Mouse (Mus musculus) CH12.LX (cell line): ENCODE measurements around the gene Gm8764. TPM values are rescaled to one million over a fixed set of nuclear protein-coding genes. Genes with fewer than 3 reads are reported as not detected.

ENCODE experiments used
- DNase-seq: peaks from one replicate; pipeline ENCODE4 v3.0.0-alpha.2; 2013; ENCODE audit errors: extremely low read depth
- H3K27ac ChIP-seq: 2 replicates; pipeline ENCODE4 v1.5.1; 2012; ENCODE audit warnings: low read depth, mild to moderate bottlenecking, control low read depth, moderate library complexity; ENCODE audit not compliant: insufficient read depth
- H3K27me3 ChIP-seq: replicated peaks from 2 replicates; pipeline ENCODE3; 2012; ENCODE audit warnings: inconsistent platforms
- H3K36me3 ChIP-seq, 2 experiments: replicated peaks in 1 of 2; 2 replicates each; pipeline versions ENCODE3 to v1.6.1; 2012; ENCODE audit warnings: inconsistent platforms in 1 of 2, low read length in 1 of 2, mild to moderate bottlenecking in 1 of 2, mixed read lengths in 1 of 2, moderate library complexity in 1 of 2; ENCODE audit not compliant: control insufficient read depth in 1 of 2, insufficient read depth in 1 of 2
- H3K4me1 ChIP-seq, 2 experiments: 2 replicates each; pipeline ENCODE4 v1.6.1; 2012; ENCODE audit warnings: inconsistent platforms in 1 of 2, moderate library complexity in 1 of 2; ENCODE audit not compliant: insufficient read depth in 2 of 2, control insufficient read depth in 1 of 2
- H3K4me2 ChIP-seq: 2 replicates; pipeline ENCODE4 v1.6.1; 2012; ENCODE audit warnings: low read depth, mild to moderate bottlenecking, control low read depth; ENCODE audit not compliant: poor library complexity, insufficient read depth, severe bottlenecking
- H3K4me3 ChIP-seq, 3 experiments: fragments of 150-350 bp in 1 of 3; sonication (generic) in 1 of 3; replicated peaks in 1 of 3; 2 replicates each; pipeline versions ENCODE3 to v1.5.1; 2011 to 2012; ENCODE audit warnings: low read depth in 2 of 3, low read length in 2 of 3, mild to moderate bottlenecking in 2 of 3, moderate library complexity in 2 of 3, control low read depth in 1 of 3, improper control_type of control experiment in 1 of 3, inconsistent platforms in 1 of 3, mixed read lengths in 1 of 3; ENCODE audit not compliant: poor library complexity in 1 of 3
- H3K79me2 ChIP-seq: replicated peaks from 2 replicates; pipeline ENCODE4 v1.6.1; 2012; ENCODE audit warnings: mild to moderate bottlenecking, moderate library complexity; ENCODE audit not compliant: control insufficient read depth, poor library complexity, insufficient read depth, severe bottlenecking; ENCODE audit errors: extremely low read depth
- H3K9ac ChIP-seq: 2 replicates; pipeline ENCODE4 v1.6.1; 2012; ENCODE audit warnings: low read depth, mild to moderate bottlenecking, control low read depth, moderate library complexity; ENCODE audit not compliant: insufficient read depth
- H3K9me3 ChIP-seq: replicated peaks from 2 replicates; pipeline ENCODE3; 2012; ENCODE audit warnings: low read length, inconsistent platforms, mixed read lengths
- CHD2 ChIP-seq: IDR thresholded peaks from 2 replicates; pipeline ENCODE4 v1.6.1; 2011; ENCODE audit warnings: low read length, improper control_type of control experiment
- CTCF ChIP-seq, 2 experiments: IDR thresholded peaks in 1 of 2; conservative IDR thresholded peaks in 1 of 2; 2 replicates each; pipeline ENCODE4 v1.5.1; 2011 to 2012; ENCODE audit warnings: low read depth in 2 of 2, low read length in 2 of 2, improper control_type of control experiment in 1 of 2, inconsistent platforms in 1 of 2, mild to moderate bottlenecking in 1 of 2, moderate library complexity in 1 of 2
- EP300 ChIP-seq: IDR thresholded peaks from 2 replicates; pipeline ENCODE4 v1.6.1; 2011; ENCODE audit warnings: low read length, improper control_type of control experiment
- ETS1 ChIP-seq: conservative IDR thresholded peaks from 2 replicates; pipeline ENCODE4 v1.6.1; 2012; ENCODE audit warnings: low read depth, mild to moderate bottlenecking, inconsistent platforms, low read length, improper control_type of control experiment, moderate library complexity
- HCFC1 ChIP-seq: IDR thresholded peaks from 2 replicates; pipeline ENCODE4 v1.6.1; 2012; ENCODE audit warnings: low read depth, mild to moderate bottlenecking, inconsistent platforms, low read length, improper control_type of control experiment
- IRF4 ChIP-seq: IDR thresholded peaks from 2 replicates; pipeline ENCODE4 v1.6.1; 2014; ENCODE audit warnings: low read depth, mild to moderate bottlenecking, inconsistent platforms, low read length, improper control_type of control experiment
- JUND ChIP-seq: conservative IDR thresholded peaks from 2 replicates; pipeline ENCODE4 v1.6.1; 2011; ENCODE audit warnings: low read depth, low read length, improper control_type of control experiment
- KAT2A ChIP-seq: IDR thresholded peaks from 2 replicates; pipeline ENCODE4 v1.6.1; 2012; ENCODE audit warnings: low read length, improper control_type of control experiment, inconsistent platforms; ENCODE audit not compliant: insufficient replicate concordance
- MEF2A ChIP-seq: IDR thresholded peaks from 2 replicates; pipeline ENCODE4 v1.6.1; 2014; ENCODE audit warnings: low read depth, mild to moderate bottlenecking, inconsistent platforms, low read length, improper control_type of control experiment, borderline replicate concordance
- PAX5 ChIP-seq: IDR thresholded peaks from 2 replicates; pipeline ENCODE4 v1.6.1; 2012; ENCODE audit warnings: low read length, inconsistent platforms, mixed read lengths
- RAD21 ChIP-seq: IDR thresholded peaks from 2 replicates; pipeline ENCODE4 v1.6.1; 2011; ENCODE audit warnings: low read depth, mild to moderate bottlenecking, low read length, improper control_type of control experiment, moderate library complexity
- RCOR1 ChIP-seq: conservative IDR thresholded peaks from 2 replicates; pipeline ENCODE4 v1.6.1; 2012; ENCODE audit warnings: low read depth, mild to moderate bottlenecking, inconsistent platforms, low read length, improper control_type of control experiment
- SMC3 ChIP-seq: IDR thresholded peaks from 2 replicates; pipeline ENCODE4 v1.6.1; 2011; ENCODE audit warnings: low read depth, low read length, improper control_type of control experiment
- UBTF ChIP-seq: IDR thresholded peaks from 2 replicates; pipeline ENCODE4 v1.6.1; 2012; ENCODE audit warnings: low read depth, mild to moderate bottlenecking, inconsistent platforms, low read length, improper control_type of control experiment, moderate library complexity
- USF1 ChIP-seq: IDR thresholded peaks from 2 replicates; pipeline ENCODE4 v1.6.1; 2014; ENCODE audit warnings: low read depth, mild to moderate bottlenecking, inconsistent platforms, low read length, improper control_type of control experiment
- ZC3H11A ChIP-seq: IDR thresholded peaks from 2 replicates; pipeline ENCODE4 v1.6.1; 2012; ENCODE audit warnings: low read depth, mild to moderate bottlenecking, inconsistent platforms, low read length, improper control_type of control experiment
- ZKSCAN1 ChIP-seq: IDR thresholded peaks from 2 replicates; pipeline ENCODE4 v1.6.1; 2012; ENCODE audit warnings: low read depth, inconsistent platforms, low read length, improper control_type of control experiment, borderline replicate concordance
- dilution Hi-C: fragments of 300-500 bp; cut with MboI; formaldehyde crosslinking; loops from 2 replicates; pipeline ENCODE4 v1.14.3; 2020; ENCODE audit warnings: low sequenced_read_pairs; ENCODE audit not compliant: extremely low pct_unique_long_range_greater_than_20kb, extremely low pct_ligation_motif_present
- in situ Hi-C: fragments of 300-500 bp; cut with MboI; formaldehyde crosslinking; loops from 3 replicates; pipeline ENCODE4 v1.14.3; 2019; ENCODE audit warnings: low sequenced_read_pairs, low pct_ligation_motif_present, low pct_unique_long_range_greater_than_20kb, mixed read lengths
- polyA plus RNA-seq: library from polyadenylated mRNA; unstranded; fragments of >175 nt; gene quantifications from 2 replicates; pipeline ENCODE4 v1.2.1, GENCODE M21; 2012; ENCODE audit warnings: low read depth; ENCODE audit not compliant: insufficient read length
- total RNA-seq, 2 experiments: library from RNA; depleted of rRNA; stranded (reverse); fragments of 300-350 nt in 1 of 2; fragments of >200 nt in 1 of 2; gene quantifications; 2 replicates each; pipeline ENCODE4 v1.2.3; 2012 to 2014

The Gm8764 gene
- total and polyA plus RNA-seq, 3 experiments, result not detected

DNA sequence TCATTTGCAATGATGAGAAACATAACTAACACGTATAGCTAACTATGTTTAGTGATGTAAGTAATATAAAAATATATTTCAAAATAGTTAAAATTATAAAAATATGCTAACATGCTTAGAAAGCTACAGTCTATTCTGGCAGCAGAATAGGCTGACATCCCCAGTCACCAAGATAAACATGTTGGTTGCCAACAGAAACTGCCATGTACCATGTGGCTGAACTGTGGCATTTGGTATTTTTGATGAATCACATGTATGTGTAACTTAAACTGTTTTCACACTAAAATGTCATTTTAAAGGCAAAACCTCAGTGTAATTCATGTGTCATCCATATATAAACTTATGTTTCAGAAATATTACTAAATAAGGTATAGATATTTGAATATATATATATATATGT lies 49.8 kb downstream of the Gm8764 start:
- no peaks in the 10 kb centered on the region for H3K4me1 ChIP-seq
- in situ Hi-C loops, result no loop called here
- dilution Hi-C loops, result no loop called here
- no peak for DNase-seq
- no peak overlapping the region for H3K9ac ChIP-seq
- H3K79me2 ChIP-seq, result no peaks in the 10 kb centered on the region
- H3K4me3 ChIP-seq, result no peak overlapping the region
- H3K9me3 ChIP-seq, result peaks cover 37% of the 10 kb centered on the region
- H3K36me3 ChIP-seq, result no peaks in the 10 kb centered on the region
- H3K27ac ChIP-seq, result no peak overlapping the region
- H3K27me3 ChIP-seq, result no peaks in the 10 kb centered on the region
- H3K4me2 ChIP-seq, result no peak overlapping the region
- TF ChIP-seq ZKSCAN1 (no peak), USF1 (no peak), MEF2A (no peak), RCOR1 (no peak), IRF4 (no peak), HCFC1 (no peak), JUND (no peak), RAD21 (no peak), ZC3H11A (no peak), PAX5 (no peak), UBTF (no peak)

DNA sequence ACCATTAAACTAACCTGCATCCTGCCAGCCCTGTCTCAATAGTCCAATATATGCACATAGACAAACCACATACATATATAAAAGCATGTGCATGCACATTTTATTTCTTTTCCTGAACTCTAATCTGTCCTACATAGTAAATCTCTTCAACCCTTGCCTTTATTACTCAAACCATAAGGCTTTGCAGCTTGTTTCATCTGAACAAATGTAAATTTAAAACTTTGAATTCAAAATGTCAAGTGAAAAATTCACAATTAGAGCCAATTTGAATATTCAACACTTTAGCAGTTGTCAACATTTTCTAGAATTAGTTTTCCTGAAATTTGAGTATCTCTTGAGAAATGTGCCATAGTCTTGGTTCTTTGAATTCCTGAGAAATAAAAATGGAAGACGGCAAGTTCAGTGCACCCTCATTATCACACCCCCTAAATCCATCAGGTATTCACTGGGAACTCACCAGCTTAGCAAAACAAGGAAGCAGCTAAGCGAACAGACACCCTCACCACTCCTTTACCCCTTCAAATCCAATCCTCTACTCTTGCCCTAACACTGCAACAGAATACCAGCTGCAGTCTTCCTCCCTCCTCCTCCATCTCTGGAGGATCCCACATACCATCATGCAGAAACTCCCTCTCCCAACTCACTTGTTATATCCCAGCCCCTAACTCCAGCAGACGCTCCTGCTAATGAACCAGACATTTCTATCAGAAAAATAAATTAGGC lies 50.6 kb downstream of the Gm8764 start:
- no peak overlapping the region for H3K9ac ChIP-seq
- H3K4me1 ChIP-seq, result no peaks in the 10 kb centered on the region
- no peak overlapping the region for H3K27ac ChIP-seq
- no peak for DNase-seq
- no peak overlapping the region for H3K4me2 ChIP-seq
- no peaks in the 10 kb centered on the region for H3K36me3 ChIP-seq
- in situ Hi-C loops (no loop called here), dilution Hi-C loops (no loop called here)
- no peak overlapping the region for H3K4me3 ChIP-seq
- no peaks in the 10 kb centered on the region for H3K27me3 ChIP-seq
- H3K9me3 ChIP-seq, result peaks cover 40% of the 10 kb centered on the region
- TF ChIP-seq EP300 (no peak), CTCF (conservative IDR thresholded peaks at IDR 0.05 in 1 of 2, IDR thresholded peaks at IDR 0.05 in 1 of 2; ENCODE audit: low read depth in 2 of 2, low read length in 2 of 2) (no peak), SMC3 (no peak), CHD2 (no peak), USF1 (no peak), HCFC1 (no peak), RAD21 (no peak), KAT2A (no peak), ETS1 (no peak)
- no peaks in the 10 kb centered on the region for H3K79me2 ChIP-seq

Other genes with a start within 250 kb of the Gm8764 start
- gene Gm21293, start 17.0 kb upstream of the Gm8764 start, total RNA-seq (2012; rRNA removed), result not detected in 2 replicates
- not detected in 2 replicates for gene Gm21293, start 17.0 kb upstream of the Gm8764 start, total RNA-seq (2014; rRNA removed)
- gene Gm21293, start 17.0 kb upstream of the Gm8764 start, polyA plus RNA-seq, result not detected in 2 replicates
- not detected in 2 replicates for gene Gm6763, start 8.5 kb upstream of the Gm8764 start, total RNA-seq (2012; rRNA removed)
- not detected in 2 replicates for gene Gm6763, start 8.5 kb upstream of the Gm8764 start, total RNA-seq (2014; rRNA removed)
- gene Gm6763, start 8.5 kb upstream of the Gm8764 start, polyA plus RNA-seq, result not detected in 2 replicates
- not detected in 2 replicates for gene Gm21304, start 8.5 kb downstream of the Gm8764 start, total RNA-seq (2012; rRNA removed)
- gene Gm21304, start 8.5 kb downstream of the Gm8764 start, total RNA-seq (2014; rRNA removed), result not detected in 2 replicates
- gene Gm21304, start 8.5 kb downstream of the Gm8764 start, polyA plus RNA-seq, result not detected in 2 replicates
- not detected in 2 replicates for gene Gm21312, start 17.0 kb downstream of the Gm8764 start, total RNA-seq (2012; rRNA removed)
- gene Gm21312, start 17.0 kb downstream of the Gm8764 start, total RNA-seq (2014; rRNA removed), result not detected in 2 replicates
- not detected in 2 replicates for gene Gm21312, start 17.0 kb downstream of the Gm8764 start, polyA plus RNA-seq
- not detected in 2 replicates for gene Gm20765, start 25.5 kb downstream of the Gm8764 start, total RNA-seq (2012; rRNA removed)
- not detected in 2 replicates for gene Gm20765, start 25.5 kb downstream of the Gm8764 start, total RNA-seq (2014; rRNA removed)
- not detected in 2 replicates for gene Gm20765, start 25.5 kb downstream of the Gm8764 start, polyA plus RNA-seq
- not detected in 2 replicates for gene Gm4340, start 34.0 kb downstream of the Gm8764 start, total RNA-seq (2012; rRNA removed)
- not detected in 2 replicates for gene Gm4340, start 34.0 kb downstream of the Gm8764 start, total RNA-seq (2014; rRNA removed)
- not detected in 2 replicates for gene Gm4340, start 34.0 kb downstream of the Gm8764 start, polyA plus RNA-seq